Mouse (Mus musculus) erythroblast, embryonic 14.5 days (primary cell): ENCODE measurements at regions not wholly inside any gene's neighbourhood (a gene's known extent, or its start where the extent isn't known, plus 50 kb on each side); places are given as distances from the start of the nearest gene placed in this dataset.

Experiments
- GATA1 ChIP-seq: IDR thresholded peaks from 2 replicates; pipeline ENCODE4 v1.6.1; 2012; ENCODE audit warnings: low read length, inconsistent platforms, mixed read lengths
- TAL1 ChIP-seq: IDR thresholded peaks from 3 replicates; pipeline ENCODE4 v1.6.1; 2012; ENCODE audit warnings: low read length, inconsistent platforms, mixed read lengths

DNA sequence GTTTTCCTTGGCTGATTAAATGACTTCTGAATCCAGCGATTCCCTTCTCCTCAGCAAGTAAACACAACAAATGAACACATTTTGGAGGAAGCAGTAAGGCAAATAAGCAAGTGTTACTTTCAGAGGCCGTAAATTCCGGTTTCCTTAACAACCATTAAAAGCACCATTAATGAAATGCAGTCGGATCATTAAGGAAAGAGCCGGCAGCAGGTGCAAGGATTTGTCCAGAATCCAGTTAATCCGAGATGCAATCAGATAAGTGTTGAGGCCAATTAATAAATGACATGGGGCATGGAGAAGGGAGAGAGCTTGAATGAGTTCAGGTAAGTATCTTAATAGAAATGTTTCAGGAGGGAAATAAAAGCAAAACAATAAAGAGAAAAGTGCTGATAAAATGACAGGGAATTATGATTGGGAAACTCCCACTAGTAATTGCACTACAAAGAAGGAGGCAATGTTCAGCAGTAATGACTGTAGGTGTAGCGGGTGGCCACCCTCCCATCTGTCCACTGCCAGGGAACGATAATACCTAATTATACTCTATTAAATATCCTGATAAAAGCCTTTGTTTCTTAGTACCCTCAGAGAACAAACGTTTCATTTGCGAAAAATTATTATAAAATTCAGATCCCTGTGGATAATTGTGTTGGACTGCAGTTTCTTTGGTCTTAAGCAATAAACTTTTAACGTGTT, 194.9 kb downstream of the Kcnj2 start:
- no peak for TF ChIP-seq GATA1
- no peak for TF ChIP-seq TAL1
